Mouse (Mus musculus): ENCODE data around the gene Hnrnpf. TPM values are rescaled to one million over a fixed set of nuclear protein-coding genes. Genes with fewer than 3 reads are reported as not detected.
A peak's percentile ranks its signal among the peaks of the same experiment; 100 is the strongest.

Hnrnpf gene
- polyA plus RNA-seq, 1 experiment from 2014 or later = 211 TPM

GRCm38 (mm10) chr6:117893435-117893834 is 6.7 kb upstream of the Hnrnpf start:
- Histone ChIP-seq H3K36me3 (no peaks in the 10 kb centered on the region), H3K4me2 (no peak overlapping the region), H3K27ac (replicated peaks) (no peak overlapping the region), H3K9me3 (replicated peaks) (no peaks in the 10 kb centered on the region), H3K27me3 (replicated peaks) (no peaks in the 10 kb centered on the region), H3K4me1 (no peaks in the 10 kb centered on the region), H3K4me3 (replicated peaks) (no peak overlapping the region), H3K9ac (replicated peaks) (no peak overlapping the region)
- 92% methylated on average over 2 of the region's 2 CpGs for WGBS
- ATAC-seq (ENCODE audit: low FRiP score) = no peak

- no peaks in the 10 kb centered on the region for H3K4me1 ChIP-seq
- H3K4me2 ChIP-seq = no peak overlapping the region
- no peaks in the 10 kb centered on the region for H3K36me3 ChIP-seq
- no peak overlapping the region for H3K4me3 ChIP-seq (replicated peaks)
- no peaks in the 10 kb centered on the region for H3K27me3 ChIP-seq (replicated peaks)
- H3K9ac ChIP-seq (replicated peaks) = no peak overlapping the region
- no peaks in the 10 kb centered on the region for H3K9me3 ChIP-seq (replicated peaks)
- H3K27ac ChIP-seq (replicated peaks) = no peak overlapping the region
- no peak for ATAC-seq (ENCODE audit: low FRiP score)
- WGBS = 84% methylated on average over 5 of the region's 5 CpGs
These were observed 2.3 kb upstream of the Hnrnpf start for GRCm38 (mm10) chr6:117897800-117898199.

DNA sequence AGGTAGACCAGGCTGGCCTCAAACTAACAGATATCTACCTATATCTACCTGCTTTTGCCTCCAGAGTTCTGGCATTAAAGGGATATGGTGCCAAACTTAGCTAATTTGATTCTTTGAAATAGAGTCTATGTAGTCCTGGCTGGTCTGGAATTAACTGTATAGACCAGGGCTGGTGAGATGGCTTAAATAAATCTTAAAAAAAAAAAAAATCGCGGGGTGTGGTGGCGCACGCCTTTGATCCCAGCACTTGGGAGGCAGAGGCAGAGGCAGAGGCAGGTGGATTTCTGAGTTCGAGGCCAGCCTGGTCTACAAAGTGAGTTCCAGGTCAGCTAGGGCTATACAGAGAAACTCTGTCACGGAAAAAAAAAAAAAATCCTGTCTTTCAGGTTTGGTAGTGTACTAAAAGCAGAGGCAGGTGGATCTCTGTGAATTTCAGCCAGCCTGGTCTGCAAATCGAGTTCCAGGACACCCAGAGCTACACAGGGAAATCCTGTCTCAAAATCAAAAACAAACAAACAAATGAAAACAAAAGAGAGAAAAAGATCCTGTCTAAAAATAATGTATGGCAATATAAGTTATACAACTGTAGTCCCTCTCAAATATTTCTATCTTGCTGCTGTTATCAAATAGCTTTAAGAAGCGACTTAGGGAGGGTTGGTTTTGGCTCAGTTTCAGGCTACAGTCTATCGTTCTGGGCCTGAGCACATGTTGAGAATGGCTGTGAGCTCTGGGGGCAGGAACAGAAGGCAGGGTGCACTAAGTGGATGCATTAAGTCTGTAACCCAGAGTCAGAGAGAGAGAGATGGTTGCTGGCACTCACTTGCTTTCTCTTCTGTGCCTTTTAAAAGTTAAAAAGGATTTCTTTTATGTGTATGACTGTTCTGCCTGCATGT is 1.6 kb downstream of the Hnrnpf start:
- no peaks in the 10 kb centered on the region for H3K9me3 ChIP-seq (replicated peaks)
- no peak overlapping the region for H3K4me2 ChIP-seq
- no peaks in the 10 kb centered on the region for H3K36me3 ChIP-seq
- no peaks in the 10 kb centered on the region for H3K27me3 ChIP-seq (replicated peaks)
- H3K9ac ChIP-seq (replicated peaks) = no peak overlapping the region
- 76% methylated on average over 9 of the region's 9 CpGs for WGBS
- H3K4me3 ChIP-seq (replicated peaks) = no peak overlapping the region
- ATAC-seq (ENCODE audit: low FRiP score) = no peak
- no peak overlapping the region for H3K27ac ChIP-seq (replicated peaks)
- H3K4me1 ChIP-seq = peaks cover 8% of the 10 kb centered on the region

- Histone ChIP-seq H3K4me2 (no peak overlapping the region), H3K27ac (replicated peaks) (no peak overlapping the region), H3K9ac (replicated peaks) (no peak overlapping the region), H3K27me3 (replicated peaks) (no peaks in the 10 kb centered on the region), H3K9me3 (replicated peaks) (no peaks in the 10 kb centered on the region), H3K4me3 (replicated peaks) (no peak overlapping the region), H3K36me3 (no peaks in the 10 kb centered on the region), H3K4me1 (peaks cover 8% of the 10 kb centered on the region)
- WGBS = 82% methylated on average over 4 of the region's 4 CpGs
- ATAC-seq (ENCODE audit: low FRiP score) = no peak
These were observed 2.4 kb downstream of the Hnrnpf start for GRCm38 (mm10) chr6:117902556-117902955.

DNA sequence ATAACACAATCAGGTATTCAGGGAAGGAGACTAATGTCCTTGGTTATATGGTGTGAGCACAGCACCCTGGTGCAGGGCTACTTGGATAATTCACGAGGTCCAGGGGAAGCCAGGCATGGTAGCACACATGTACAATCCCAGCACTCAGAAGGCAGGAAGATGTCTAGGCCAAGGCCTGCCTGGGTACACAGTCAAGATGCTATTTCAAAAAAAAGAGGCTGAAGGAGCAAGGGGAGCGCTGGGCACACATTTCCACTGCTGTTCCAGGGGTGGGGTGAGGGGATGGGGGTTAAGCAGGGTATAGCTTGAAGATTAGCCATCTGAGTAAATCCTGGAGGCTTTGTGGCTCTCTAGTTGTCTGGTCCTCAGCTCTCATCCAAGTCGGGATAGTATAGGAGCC is 3.7 kb downstream of the Hnrnpf start:
- H3K4me1 ChIP-seq = peaks cover 21% of the 10 kb centered on the region
- H3K4me3 ChIP-seq (replicated peaks) = no peak overlapping the region
- 90% methylated on average over 3 of the region's 3 CpGs for WGBS
- H3K27ac ChIP-seq (replicated peaks) = no peak overlapping the region
- no peaks in the 10 kb centered on the region for H3K27me3 ChIP-seq (replicated peaks)
- H3K4me2 ChIP-seq = no peak overlapping the region
- no peaks in the 10 kb centered on the region for H3K9me3 ChIP-seq (replicated peaks)
- no peak overlapping the region for H3K9ac ChIP-seq (replicated peaks)
- no peaks in the 10 kb centered on the region for H3K36me3 ChIP-seq
- no peak for ATAC-seq (ENCODE audit: low FRiP score)

DNA sequence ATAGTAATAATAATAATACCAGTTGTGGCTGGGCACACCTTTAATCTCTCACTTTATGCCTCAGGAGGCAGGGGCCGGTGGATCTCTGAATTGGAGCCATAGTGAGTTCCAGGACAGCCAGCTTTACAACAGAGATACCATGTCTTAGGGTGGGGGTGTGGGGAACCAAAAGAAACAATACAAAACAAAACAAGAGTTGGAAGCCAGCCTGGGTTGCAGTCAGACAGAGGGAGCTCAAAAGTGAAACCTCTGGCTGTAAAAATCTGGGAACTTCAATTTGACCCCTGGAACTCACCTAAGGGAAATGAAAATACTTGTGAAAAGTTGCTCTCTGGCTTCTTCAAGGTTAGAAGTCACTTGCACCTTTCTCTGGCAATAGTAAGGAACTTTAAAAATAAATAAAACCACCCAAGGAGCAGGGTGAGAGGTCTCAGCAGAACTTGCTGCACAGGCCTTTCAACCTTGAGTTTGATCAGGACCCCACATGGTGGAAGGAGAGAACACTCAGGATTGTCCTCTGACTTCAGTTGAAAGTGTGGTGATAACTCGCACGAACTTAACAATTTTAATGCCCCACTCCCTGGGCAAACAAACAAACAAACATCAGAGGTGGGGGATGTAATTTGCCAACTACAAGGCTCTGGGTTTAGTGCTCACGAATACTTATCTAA is 5.3 kb downstream of the Hnrnpf start:
- H3K4me2 ChIP-seq = peak overlapping the region; percentile 57
- peaks cover 32% of the 10 kb centered on the region for H3K4me1 ChIP-seq
- ATAC-seq (ENCODE audit: low FRiP score) = no peak
- no peaks in the 10 kb centered on the region for H3K9me3 ChIP-seq (replicated peaks)
- H3K9ac ChIP-seq (replicated peaks) = no peak overlapping the region; the same call in 1 of the 2 replicates
- H3K27me3 ChIP-seq (replicated peaks) = no peaks in the 10 kb centered on the region
- H3K36me3 ChIP-seq = no peaks in the 10 kb centered on the region
- peak overlapping the region; percentile 78 for H3K4me3 ChIP-seq (replicated peaks)
- peak overlapping the region; percentile 81; the same call in 1 of the 2 replicates for H3K27ac ChIP-seq (replicated peaks)
- WGBS = 24% methylated on average over 4 of the region's 4 CpGs

DNA sequence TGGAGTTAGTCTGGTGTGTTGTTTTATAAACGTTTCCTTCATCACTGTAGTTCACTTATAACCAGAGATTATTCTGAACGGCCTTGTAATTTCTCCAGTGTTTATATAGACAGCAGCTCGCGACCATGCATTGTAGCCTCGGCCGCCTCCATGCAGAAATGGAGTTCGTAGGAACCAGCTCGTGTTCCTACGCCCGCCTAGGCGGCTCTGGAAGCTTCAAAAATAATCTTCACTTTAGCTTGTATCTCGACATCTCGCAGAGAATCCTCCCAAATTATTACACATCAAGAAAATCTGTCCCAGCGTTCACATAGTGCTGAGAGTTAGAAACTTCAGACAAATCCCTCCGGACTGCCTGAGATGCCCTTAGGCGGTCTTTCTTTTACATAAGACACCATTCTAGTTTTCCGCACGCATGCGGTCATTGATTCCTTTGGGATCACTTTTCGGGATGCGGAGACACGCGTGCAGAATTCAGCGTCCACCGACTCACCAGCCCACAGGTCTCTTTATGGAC is 5.9 kb downstream of the Hnrnpf start:
- no peaks in the 10 kb centered on the region for H3K9me3 ChIP-seq (replicated peaks)
- peak overlapping the region; percentile 81 for H3K27ac ChIP-seq (replicated peaks)
- ATAC-seq (ENCODE audit: low FRiP score) = peak; percentile 49
- peak overlapping the region; percentile 63 for H3K9ac ChIP-seq (replicated peaks)
- under 1% methylated on average over 25 of the region's 25 CpGs for WGBS
- H3K4me1 ChIP-seq = peaks cover 32% of the 10 kb centered on the region
- H3K4me2 ChIP-seq = peak overlapping the region; percentile 57
- H3K36me3 ChIP-seq = no peaks in the 10 kb centered on the region
- H3K27me3 ChIP-seq (replicated peaks) = no peaks in the 10 kb centered on the region
- H3K4me3 ChIP-seq (replicated peaks) = peak overlapping the region; percentile 78

DNA sequence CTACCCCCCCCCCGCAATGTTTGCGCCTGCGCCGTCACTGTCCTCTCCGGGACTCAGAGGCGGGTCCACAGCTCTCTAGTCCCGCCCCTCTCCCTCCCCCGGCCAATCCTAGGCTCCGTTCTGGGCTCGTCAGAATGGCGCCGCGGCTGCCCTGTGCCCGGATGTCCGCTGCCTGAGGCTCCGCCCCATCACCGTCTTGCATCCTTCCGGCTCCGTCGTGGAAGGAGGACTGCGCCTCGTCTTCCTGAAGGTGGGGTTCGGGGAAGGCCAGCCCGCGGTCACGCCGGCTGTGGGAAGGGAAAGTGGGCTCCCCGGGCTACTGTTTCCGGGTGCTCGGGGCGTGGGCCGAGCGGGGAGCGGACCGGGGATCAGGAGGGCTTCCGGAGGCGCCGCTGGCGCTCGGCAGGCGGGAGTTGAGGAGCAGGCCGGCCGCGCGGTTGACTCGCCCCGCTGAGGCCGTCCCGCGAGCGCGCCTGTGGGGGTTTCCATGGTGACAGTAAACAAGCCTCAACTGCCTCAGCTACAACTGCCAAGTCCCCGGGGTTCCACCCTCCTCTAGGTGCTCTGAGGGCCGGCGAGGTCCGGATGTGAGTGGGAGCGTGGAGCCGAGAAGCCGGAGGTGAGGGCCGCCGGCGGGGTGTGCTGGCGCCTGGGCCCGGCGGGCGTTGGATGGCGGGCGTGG is 6.6 kb downstream of the Hnrnpf start:
- Histone ChIP-seq H3K9ac (replicated peaks) (peak overlapping the region; percentile 83), H3K9me3 (replicated peaks) (no peaks in the 10 kb centered on the region), H3K4me3 (replicated peaks) (peak overlapping the region; percentile 78), H3K36me3 (no peaks in the 10 kb centered on the region), H3K4me1 (peaks cover 32% of the 10 kb centered on the region), H3K4me2 (peak overlapping the region; percentile 99), H3K27me3 (replicated peaks) (no peaks in the 10 kb centered on the region), H3K27ac (replicated peaks) (peak overlapping the region; percentile 94)
- ATAC-seq (ENCODE audit: low FRiP score) = peak; percentile 99
- under 1% methylated on average over 59 of the region's 68 CpGs for WGBS

DNA sequence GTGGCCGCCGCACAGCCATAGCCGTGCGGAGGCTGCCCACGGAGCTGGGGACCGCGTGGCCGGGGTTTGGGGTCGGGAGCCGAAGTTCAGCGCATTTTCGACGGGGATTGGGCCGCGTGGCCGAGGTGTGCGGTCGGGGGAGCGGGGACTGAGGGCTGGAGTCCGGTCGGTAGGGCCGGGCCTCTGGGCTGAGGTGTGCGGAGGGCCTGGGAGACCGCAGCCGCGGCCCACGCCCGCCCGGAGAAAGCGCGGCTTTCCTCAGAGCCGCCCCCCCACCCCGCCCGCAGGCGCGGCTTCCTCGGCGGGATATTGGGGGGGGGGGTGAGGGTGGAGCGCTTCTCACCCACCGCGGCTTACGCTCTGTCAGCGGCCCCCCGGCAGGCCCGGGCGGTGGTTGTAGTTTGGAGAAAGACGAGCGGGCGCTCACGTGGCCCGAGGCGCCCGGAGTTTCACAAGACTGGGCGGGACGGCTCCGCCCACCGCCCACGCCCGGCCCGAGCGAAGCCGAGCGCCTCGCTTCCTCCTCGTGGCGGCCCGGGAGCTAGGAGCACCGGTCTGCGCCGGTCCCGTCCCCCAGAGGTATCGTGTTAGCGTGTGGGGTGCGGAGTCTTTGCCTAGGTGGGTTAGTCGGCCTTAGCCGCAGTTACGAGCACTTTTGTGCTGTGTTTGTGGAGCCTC is 7.3 kb downstream of the Hnrnpf start:
- Histone ChIP-seq H3K9me3 (replicated peaks) (no peaks in the 10 kb centered on the region), H3K4me1 (peaks cover 32% of the 10 kb centered on the region), H3K4me2 (peak overlapping the region; percentile 99), H3K4me3 (replicated peaks) (peak overlapping the region; percentile 78), H3K36me3 (no peaks in the 10 kb centered on the region), H3K9ac (replicated peaks) (peak overlapping the region; percentile 83), H3K27me3 (replicated peaks) (no peaks in the 10 kb centered on the region), H3K27ac (replicated peaks) (peak overlapping the region; percentile 94)
- ATAC-seq (ENCODE audit: low FRiP score) = peak; percentile 42
- 1% methylated on average over 70 of the region's 77 CpGs for WGBS

- Histone ChIP-seq H3K4me2 (peak overlapping the region; percentile 99), H3K27me3 (replicated peaks) (no peaks in the 10 kb centered on the region), H3K36me3 (no peaks in the 10 kb centered on the region), H3K4me1 (peaks cover 32% of the 10 kb centered on the region), H3K9ac (replicated peaks) (peak overlapping the region; percentile 83), H3K9me3 (replicated peaks) (no peaks in the 10 kb centered on the region), H3K4me3 (replicated peaks) (peak overlapping the region; percentile 78), H3K27ac (replicated peaks) (peak overlapping the region; percentile 94)
- WGBS = under 1% methylated on average over 26 of the region's 26 CpGs
- ATAC-seq (ENCODE audit: low FRiP score) = no peak
These were observed 7.8 kb downstream of the Hnrnpf start for GRCm38 (mm10) chr6:117907979-117908355.

DNA sequence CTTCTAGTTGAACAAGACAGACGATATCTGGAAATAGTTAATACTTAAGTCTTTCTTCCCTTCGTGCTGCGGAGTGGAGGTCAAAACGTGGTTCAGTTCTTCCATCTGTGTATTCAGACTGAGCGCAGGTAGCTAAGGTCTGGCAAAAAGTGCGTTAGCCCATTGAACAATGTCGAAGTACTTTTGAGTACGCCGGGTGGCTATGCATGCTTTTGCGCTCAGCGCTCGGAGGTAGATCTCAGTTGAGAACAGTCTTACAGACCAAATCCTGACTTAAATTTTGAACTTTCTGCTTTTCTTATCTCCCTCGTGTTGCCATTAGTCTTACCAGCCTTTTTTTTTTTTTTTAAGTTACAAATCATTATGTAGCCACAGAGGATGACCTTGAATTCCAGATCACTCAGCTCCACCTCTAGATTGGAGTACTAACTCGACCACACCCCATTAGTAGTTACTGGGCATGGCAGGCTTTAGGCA is 8.3 kb downstream of the Hnrnpf start:
- Histone ChIP-seq H3K4me3 (replicated peaks) (peak overlapping the region; percentile 78), H3K27ac (replicated peaks) (no peak overlapping the region), H3K4me1 (peaks cover 32% of the 10 kb centered on the region), H3K4me2 (peak overlapping the region; percentile 99), H3K9ac (replicated peaks) (peak overlapping the region; percentile 83), H3K36me3 (no peaks in the 10 kb centered on the region), H3K27me3 (replicated peaks) (no peaks in the 10 kb centered on the region), H3K9me3 (replicated peaks) (no peaks in the 10 kb centered on the region)
- ATAC-seq (ENCODE audit: low FRiP score) = no peak
- WGBS = under 1% methylated on average over 14 of the region's 14 CpGs

All from neural tube, embryonic 15.5 days (tissue).